Mouse (Mus musculus) monocyte, adult 5-6 weeks (primary cell): ENCODE measurements around the gene Slc24a3. TPM values are rescaled to one million over a fixed set of nuclear protein-coding genes. Genes with fewer than 3 reads are reported as not detected.

Experiments
- ATAC-seq: fragments of 153-309, 156-312 bp; replicated peaks from 2 replicates; pipeline ENCODE4 v1.8.0; 2017; ENCODE audit warnings: mild to moderate bottlenecking; ENCODE audit not compliant: low TSS enrichment, insufficient number of reproducible peaks, severe bottlenecking, poor library complexity, low FRiP score
- total RNA-seq: library from RNA; stranded (forward); fragments of 200-1000, 200-491, 200-594 nt; gene quantifications from 3 replicates; pipeline ENCODE4 v1.2.3, GENCODE M21; 2017

Slc24a3 gene
- total RNA-seq, 1 experiment from 2014 or later = 2.7 TPM

DNA sequence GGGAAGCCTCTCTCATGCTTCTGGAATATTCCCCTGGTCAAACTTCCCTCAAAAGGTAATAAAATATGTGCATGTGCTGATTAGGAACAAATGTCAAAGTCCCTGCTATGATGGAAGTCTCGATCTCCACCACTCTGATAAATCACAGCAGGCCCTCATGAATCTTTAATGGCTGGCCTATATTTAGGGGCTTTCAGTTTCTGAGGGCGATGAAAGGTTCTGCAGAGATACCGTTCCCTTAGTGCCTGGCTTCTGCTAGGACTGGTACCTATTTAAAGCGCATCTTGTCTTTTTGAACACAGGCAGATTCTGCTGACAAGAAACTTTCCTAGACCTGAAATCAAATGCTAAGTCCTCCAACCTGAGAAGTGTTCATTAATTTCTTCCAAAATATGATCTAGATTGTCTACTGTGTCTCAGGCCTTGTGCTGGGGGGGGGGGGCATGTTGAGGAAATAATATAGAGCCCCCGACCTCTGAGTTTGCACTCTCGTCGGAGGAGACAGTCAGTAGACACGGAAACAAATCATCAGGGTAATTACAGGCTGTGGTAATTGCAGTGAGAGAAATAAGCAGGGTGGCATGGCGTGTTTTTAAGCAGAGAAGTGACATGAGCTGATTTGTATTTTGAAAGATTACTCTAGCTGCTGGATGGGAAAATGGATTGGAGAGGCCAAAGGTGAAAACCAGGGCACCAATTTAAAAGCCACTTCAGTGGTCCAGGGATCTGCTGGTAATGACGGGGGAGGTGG lies 230.1 kb downstream of the Slc24a3 start:
- no peak for ATAC-seq

DNA sequence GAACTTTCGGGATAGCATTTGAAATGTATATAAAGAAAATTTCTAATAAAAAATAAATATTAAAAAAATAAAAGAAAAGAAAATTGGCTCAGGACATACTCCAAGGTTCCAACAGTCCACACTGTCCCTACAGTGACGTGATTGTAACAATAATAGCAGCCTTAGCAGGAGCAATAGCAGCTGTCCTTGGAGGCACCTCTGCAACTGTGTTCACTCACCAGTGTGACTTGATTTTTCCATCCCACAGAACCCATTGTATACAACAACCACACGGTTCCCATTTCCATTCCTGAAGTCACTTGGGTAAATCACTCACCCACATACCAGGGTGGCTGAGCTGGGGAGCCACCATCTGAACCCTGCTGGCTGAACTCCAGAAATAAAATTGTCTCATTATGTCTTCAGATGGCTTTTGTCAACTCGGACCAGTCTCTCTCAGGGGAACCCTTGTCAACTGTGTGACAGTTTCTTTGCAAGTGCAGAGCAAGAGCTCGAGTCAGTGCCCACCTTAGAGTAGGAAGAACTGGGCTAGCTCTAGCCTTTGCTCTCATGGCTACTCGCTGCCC lies 233.8 kb downstream of the Slc24a3 start:
- no peak for ATAC-seq

DNA sequence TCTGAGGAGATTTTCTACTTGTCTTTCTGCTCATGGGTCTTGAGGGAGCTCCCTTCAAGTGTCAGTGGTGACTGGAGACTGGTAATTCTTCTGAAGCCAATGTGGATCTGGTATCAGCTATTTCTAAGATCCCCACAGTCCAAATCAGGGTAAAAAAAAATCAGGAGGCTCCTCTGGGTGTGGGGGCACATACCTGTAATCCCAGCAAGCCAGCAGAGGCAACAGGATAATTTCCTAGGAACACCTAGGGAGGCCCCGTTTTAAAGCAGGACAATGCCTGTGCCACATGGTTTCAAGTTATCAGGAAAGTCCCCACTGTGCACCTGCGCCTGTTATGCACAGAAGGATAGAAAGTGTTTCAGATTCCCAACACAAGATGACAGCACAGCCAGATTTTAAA lies 234.4 kb downstream of the Slc24a3 start:
- no peak for ATAC-seq

DNA sequence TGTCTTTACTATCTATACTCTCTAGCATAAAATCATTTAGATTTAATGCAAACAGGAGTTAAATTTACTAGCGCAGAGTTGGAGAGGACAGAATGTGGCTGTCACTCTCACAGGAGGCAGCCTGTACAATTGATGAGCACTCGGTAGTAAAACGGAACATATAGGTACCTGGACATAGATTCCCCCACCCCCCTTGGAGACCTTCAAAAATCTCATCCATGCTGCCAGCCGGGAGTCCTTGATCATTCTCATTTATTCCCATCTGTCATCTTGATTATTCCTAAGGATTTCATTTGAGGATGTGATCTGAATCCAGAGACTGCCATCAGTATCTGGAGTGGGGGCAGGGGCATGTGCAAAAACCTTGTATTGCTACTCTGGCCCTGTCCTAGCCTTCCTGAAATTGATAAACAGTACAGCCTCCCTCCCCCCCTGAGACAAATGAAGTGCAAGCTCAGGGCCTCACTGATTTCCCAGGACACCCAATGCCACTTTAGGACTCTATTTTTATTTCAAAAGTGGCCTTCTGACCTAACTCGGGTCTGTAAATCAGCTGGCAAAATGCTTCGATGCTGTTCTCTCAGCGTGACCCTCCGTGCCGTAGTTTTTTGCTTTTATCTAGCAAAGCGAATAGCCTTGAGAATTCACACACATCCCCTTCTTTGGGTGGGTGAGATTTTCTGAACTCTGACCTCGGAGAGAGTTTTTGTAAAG lies 237.4 kb downstream of the Slc24a3 start:
- ATAC-seq = no peak

DNA sequence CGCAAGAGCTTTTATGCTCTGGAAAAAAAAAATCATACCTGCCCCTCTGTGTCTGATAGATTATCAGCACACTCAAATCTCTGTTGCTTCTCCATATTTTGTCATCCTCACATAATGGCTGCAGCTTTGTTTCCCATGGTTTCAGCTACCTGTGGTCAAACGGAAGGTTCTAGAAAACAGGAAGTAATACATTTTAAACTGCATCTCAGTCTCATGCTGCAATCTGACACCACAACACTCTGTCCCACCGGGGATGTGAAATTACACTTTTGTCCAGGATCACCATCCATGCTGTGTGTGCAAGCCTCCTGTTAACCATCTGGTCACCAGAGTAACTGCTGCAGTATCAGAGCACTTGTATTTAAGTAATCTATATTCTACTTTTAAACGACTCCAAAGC lies 238.2 kb downstream of the Slc24a3 start:
- no peak for ATAC-seq

DNA sequence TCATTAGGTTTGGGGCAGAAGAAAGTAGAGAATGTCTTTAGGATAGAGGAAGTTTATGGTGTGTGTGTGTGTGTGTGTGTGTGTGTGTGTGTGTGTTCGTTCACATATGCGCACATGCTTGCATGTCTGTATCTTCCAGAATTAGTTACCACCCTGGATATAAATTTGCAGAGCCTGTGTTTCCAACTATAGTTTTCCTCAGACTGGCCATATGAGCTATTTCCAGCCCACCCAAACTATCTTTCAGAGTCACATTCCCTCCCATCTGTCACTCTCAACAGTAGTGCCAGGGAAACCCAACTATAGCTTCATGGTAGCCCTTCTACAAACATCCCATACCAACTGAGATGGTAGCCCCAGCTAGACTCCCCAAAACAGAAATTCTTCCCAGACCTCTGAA lies 250.2 kb downstream of the Slc24a3 start:
- ATAC-seq = no peak

DNA sequence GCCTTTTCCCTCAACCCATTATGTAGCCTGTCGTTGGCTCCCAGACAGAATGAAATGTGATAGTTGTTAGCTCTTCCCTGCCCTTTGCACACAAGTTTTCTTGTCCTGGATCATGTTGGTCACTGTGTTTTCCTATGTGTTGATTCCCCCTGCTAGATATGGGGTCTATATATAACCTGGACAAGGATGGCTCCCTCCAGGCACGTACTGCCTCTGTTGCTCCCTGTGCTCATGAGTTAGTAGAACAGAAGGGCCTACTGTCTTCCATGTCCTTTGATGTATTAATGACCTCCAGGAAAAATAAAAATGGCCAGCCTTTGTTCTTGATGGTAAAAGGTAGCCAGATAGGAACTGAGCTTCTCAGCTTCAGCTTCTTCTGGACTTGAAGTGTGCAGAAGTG lies 251.5 kb downstream of the Slc24a3 start:
- ATAC-seq = no peak

DNA sequence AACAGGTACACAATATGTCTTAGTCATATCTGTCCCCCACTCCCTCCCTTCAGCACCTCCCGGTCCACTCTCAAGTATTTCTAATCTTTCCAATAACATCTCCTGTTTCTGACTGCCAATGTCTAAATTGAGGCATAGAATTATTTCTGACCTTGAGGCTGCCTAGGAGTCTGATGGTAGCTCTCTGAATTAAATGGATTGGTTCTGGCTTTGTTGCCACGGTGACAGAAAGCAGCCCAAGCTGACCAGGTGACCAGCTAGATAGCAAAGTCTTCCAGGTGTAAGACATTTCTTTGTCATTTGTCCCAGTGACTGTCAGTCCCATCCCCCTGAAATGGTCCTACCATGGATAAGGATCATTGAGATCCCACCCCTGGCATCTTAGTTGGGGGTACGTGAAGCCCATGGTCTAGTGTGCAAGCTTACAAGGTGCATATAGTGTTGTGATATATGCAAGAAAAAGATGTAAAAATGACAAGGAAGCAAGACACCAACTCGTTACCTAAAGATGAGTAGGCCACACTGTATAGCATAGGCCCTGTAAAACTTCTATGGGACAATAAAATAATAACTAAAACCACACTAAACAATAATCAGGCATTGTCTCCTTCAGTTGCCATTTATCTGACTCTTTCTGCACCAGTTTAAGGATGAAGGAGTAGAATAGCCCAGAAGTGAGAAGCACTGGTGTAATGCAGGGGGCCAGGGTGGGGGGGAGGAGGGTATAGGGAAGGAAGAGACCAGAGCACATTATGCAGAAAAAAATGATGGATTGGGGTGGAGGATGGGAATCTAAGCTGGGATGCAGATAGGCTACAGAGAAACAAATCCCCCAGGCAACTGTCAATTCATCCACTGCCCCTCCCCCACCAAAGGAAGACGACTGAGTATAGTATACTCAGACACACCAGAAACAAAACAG lies 253.7 kb downstream of the Slc24a3 start:
- ATAC-seq = no peak

DNA sequence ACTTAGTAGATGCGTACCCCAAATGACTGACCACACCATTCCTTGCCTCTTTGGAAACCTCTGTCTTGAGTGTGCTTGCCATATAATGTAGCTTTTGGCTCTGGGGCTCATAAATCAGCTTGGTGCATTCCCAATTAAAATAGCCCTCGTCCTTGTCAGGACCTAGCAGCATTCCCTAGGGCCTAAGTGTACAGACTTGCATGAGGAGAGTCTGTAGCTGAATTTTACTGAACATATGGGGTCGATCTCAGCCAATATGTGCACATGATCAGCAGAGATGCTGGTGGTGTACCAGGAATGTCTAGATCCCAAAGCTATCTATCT lies 254.3 kb downstream of the Slc24a3 start:
- ATAC-seq = no peak

DNA sequence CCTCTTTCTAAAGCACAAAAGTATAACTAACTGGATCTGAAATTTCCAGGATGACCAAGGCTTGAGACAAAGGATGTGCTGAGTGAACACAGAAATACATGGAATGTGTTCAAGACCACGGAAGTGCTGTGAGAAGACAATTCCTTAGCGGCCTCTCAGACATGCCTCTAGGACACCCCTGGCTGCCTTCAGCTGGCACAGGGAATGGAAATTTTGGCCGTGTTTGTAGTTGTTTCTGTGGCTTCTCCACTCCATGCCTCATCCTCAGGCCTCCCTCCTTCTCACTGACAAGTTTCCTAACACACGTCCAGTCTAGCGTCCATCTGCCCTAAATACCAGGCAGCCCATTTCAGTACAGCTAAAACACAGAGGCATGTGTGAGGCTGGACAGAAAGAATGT lies 262.4 kb downstream of the Slc24a3 start:
- no peak for ATAC-seq

DNA sequence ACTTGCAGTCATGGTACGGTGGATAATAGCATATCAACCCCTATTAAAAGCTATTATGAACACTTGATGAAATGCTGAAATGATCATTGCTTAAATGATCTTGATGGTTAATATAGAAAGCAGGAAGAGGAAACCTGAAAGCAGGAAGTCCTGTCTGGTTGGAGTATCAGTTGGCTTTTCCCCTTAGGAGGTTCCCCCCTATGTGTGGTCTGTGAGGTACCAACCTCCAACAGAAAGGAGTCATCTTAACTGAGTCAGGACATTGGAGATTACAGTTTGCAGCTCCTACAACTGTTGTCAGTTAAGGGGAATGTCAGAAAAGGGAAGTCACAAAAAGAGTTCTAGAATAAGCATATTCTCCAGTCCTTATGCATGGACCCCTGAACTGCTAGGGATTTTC lies 266.5 kb downstream of the Slc24a3 start:
- no peak for ATAC-seq

DNA sequence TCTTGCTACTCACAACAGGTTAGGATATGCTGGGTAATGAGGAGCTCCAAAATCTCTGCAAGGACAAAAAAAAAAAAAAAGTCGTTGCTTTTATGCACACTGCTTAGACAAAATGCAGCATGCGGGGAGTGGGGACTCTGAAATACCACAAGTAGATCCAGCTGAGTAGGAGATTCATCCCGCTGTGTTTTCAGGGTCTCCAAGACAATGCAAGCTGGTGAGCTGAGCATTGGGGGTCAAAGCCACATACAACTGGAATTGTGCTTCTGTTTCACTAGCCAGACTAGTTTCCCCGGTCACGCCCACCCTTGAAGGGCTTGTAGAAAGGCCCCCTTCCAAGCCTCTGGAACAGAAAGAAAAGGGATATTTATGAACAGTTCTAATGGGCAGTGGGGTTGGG lies 270.8 kb downstream of the Slc24a3 start:
- ATAC-seq = no peak

DNA sequence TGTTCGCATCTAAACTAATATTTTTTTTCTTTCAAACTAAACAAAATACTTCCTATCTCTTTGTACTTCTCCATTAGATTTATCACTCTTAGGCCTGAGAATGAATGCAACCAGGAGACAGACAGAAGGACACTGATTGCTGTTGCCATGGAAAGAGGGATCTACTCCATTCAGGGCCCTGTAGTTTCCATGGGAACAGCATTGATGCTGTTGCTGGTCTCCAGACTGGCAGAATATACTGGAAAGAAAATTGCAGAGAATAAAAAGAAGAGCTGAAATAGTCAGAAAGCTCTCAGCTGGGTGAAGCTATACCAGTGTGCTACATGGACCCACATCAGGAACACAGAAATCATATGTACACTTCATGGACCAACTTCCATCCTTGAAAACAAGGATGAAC lies 272.2 kb downstream of the Slc24a3 start:
- no peak for ATAC-seq

DNA sequence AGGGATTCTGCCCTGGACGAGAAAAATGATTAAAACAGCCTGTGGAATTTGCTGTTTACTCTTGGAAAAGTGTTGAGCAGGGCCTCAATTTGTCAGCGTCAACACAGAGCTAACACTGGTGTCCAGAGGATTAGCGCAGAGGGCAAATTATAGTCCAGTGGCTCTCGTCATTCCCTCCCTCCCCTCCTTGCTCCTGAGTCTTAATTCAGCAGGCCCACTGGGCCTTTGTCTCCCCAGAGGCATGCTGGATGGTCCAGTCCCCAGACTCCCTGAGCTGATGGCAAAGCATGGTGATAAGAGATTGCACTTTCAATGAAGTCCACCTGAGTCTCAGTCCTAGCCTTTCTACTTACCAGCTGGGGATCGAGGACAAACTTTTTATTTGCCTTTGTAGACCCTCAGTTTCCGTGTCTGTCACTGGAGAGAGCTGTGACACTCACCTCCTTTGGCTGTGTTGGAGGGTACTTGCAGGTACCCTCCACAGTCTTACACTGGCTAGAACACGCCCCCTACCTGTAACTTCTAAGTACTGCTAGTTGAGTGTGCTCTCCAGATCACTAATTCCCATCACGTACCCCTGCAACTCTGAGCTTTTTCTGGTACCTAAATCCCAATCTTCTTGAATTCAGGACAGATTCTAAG lies 289.7 kb downstream of the Slc24a3 start:
- ATAC-seq = no peak

DNA sequence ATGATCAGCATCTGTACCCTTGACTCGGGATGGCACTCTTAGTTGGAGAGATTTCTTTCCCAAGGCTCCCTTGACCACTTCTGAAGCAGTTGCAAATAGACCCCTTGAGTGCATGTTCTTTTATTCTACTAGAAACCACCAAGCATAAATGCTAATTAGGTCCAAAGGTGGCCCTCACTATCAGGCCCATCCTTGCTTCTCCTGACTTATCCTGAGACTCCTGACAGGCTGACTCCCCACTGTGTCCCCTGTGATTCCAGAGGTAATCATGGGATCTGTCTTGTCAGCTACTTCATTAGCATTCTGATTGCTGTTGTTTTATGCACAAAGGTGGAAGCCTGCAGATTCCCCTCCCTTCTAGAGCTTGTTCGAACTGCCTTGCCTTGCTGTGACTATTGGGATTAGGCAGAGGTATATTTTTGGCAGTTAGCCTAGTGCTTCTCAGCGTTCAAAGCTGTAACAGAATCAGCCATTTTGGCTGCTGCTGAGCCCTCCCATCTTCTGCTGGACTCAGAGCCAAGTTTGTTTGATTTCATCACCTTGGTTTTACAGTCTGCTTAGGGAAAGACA lies 293.4 kb downstream of the Slc24a3 start:
- no peak for ATAC-seq

DNA sequence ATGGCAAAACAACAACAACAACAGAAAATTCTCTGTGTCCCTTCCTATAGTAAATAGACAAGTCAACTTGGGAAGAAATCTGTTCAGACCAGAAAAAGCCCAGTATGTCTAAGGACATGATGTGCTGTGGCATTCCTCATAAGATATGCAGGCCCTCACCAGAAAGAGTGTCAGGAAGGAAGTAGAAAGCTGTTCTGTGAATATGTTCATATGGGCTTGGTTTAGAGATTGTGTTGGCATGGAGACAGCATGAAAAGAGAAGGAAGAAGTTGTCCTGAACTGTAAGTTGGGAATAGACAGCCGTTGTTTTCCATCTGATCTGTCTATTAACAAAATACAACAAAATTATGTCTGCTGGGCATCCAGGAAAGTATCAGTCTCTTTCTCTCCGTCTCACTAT lies 294.7 kb downstream of the Slc24a3 start:
- ATAC-seq = no peak

DNA sequence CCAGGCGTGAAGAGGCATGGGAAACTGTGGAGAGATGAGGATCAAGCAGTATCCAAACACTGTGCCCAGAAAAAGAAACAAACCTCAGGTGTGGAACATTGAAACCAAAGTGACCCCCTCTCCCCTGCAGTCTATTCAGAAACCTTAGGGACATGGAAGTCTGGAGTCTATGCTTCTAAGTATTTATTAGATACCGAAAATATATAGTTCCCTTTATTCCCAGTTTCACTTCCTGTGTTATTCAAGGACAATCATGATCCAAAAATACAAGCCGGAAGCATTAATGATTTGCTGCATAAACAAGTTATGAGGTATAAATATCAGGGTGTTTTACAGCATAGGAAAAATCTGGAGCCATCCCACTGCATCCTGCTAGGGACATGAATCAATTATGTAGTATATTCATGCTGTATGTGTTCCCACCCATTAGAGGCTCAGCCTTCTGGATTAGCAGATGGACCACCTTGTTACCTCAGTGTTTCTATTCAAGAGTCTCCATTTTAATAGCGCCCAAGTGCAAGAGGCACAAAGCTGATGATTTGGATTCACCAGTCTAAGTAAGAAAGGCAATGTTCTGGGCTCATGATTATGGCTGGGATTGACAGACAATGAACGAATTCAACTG lies 301.3 kb downstream of the Slc24a3 start:
- ATAC-seq = no peak

DNA sequence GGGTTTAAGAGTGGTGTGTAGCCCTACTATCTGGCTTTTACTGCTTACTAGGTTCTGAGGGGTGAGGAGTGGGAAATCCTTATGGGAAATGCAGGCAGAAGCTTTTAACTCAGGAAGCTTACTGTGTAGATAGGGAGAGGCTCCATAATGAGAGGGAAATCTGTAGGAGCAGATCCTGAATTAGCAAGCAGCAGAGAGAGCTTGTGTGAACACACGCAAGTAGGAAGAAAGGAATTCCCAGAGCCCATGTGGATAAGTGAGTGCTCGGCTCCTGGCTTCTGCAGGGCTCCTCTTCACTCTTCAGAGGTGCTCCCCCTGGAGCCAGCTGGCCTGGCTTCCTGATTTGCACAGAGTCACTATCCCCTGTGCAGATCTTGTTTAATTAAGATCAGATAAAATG lies 309.9 kb downstream of the Slc24a3 start:
- ATAC-seq = no peak
